Mouse (Mus musculus): ENCODE results near the gene Olfr1350. TPM values are rescaled to one million over a fixed set of nuclear protein-coding genes. Genes with fewer than 3 reads are reported as not detected.
"Not testable (repeated sequence)": the region's sequence is repeated elsewhere in the genome, so short reads cannot be mapped to it uniquely, and the experiment has no call there.

Olfr1350 gene
- not detected in 2 replicates for polyA plus RNA-seq (2014; fragmentation: Nextera tagmentation; extraction: Ambion mirVana)

- no peak within 1 kb of the TSS for H3K4me2 ChIP-seq (replicated peaks; ENCODE audit: low read depth, low read length)
- no peaks in the 10 kb centered on the region for H3K27me3 ChIP-seq (ENCODE audit: control insufficient read depth, insufficient read depth, low read length)
- H3K9me3 ChIP-seq (ENCODE audit: control insufficient read depth, low read depth, low read length): no peaks in the 10 kb centered on the region
- H3K27ac ChIP-seq (ENCODE audit: low read length): no peak within 1 kb of the TSS
- no peak within 1 kb of the TSS for H3K4me3 ChIP-seq (ENCODE audit: low read depth, low read length)
- no peak for ATAC-seq (ENCODE audit: insufficient number of reproducible peaks, insufficient read depth, low FRiP score, low read depth)
- H3K36me3 ChIP-seq (ENCODE audit: control insufficient read depth, insufficient read depth, low read length): no peaks in the 10 kb centered on the region
- H3K9ac ChIP-seq (replicated peaks; ENCODE audit: low read depth, low read length): no peak within 1 kb of the TSS
- H3K4me1 ChIP-seq (ENCODE audit: control insufficient read depth, insufficient read depth, low read length): no peaks in the 10 kb centered on the region
These were observed at the start of gene Olfr1350 for GRCm38 (mm10) chr7:6564541-6564940. Gene Olfr1350 (plus strand): TSS chr7:6564841.

GRCm38 (mm10) chr7:6521666-6522065, 43.0 kb upstream of the Olfr1350 start:
- no peaks in the 10 kb centered on the region for H3K36me3 ChIP-seq (ENCODE audit: control insufficient read depth, insufficient read depth, low read length)
- H3K4me1 ChIP-seq (ENCODE audit: control insufficient read depth, insufficient read depth, low read length): no peaks in the 10 kb centered on the region
- H3K27ac ChIP-seq (ENCODE audit: low read length): no peak overlapping the region
- H3K4me3 ChIP-seq (ENCODE audit: low read depth, low read length): no peak overlapping the region
- H3K9ac ChIP-seq (replicated peaks; ENCODE audit: low read depth, low read length): no peak overlapping the region
- H3K9me3 ChIP-seq (ENCODE audit: control insufficient read depth, low read depth, low read length): no peaks in the 10 kb centered on the region
- no peak overlapping the region for H3K4me2 ChIP-seq (replicated peaks; ENCODE audit: low read depth, low read length)
- WGBS: 39% methylated on average over 1 of the region's 1 CpGs
- H3K27me3 ChIP-seq (ENCODE audit: control insufficient read depth, insufficient read depth, low read length): no peaks in the 10 kb centered on the region
- ATAC-seq (ENCODE audit: insufficient number of reproducible peaks, insufficient read depth, low FRiP score, low read depth): no peak

GRCm38 (mm10) chr7:6522850-6523249, 41.8 kb upstream of the Olfr1350 start, which contains the start of gene Olfr1349:
Gene Olfr1349 (minus strand): TSS chr7:6522950.
- no peaks in the 10 kb centered on the region for H3K9me3 ChIP-seq (ENCODE audit: control insufficient read depth, low read depth, low read length)
- H3K27me3 ChIP-seq (ENCODE audit: control insufficient read depth, insufficient read depth, low read length): no peaks in the 10 kb centered on the region
- no peak within 1 kb of the TSS for H3K27ac ChIP-seq (ENCODE audit: low read length)
- no peak within 1 kb of the TSS for H3K4me2 ChIP-seq (replicated peaks; ENCODE audit: low read depth, low read length)
- no peaks in the 10 kb centered on the region for H3K36me3 ChIP-seq (ENCODE audit: control insufficient read depth, insufficient read depth, low read length)
- no peak within 1 kb of the TSS for H3K4me3 ChIP-seq (ENCODE audit: low read depth, low read length)
- 77% methylated on average over 5 of the region's 5 CpGs for WGBS
- no peak within 1 kb of the TSS for H3K9ac ChIP-seq (replicated peaks; ENCODE audit: low read depth, low read length)
- H3K4me1 ChIP-seq (ENCODE audit: control insufficient read depth, insufficient read depth, low read length): no peaks in the 10 kb centered on the region
- no peak for ATAC-seq (ENCODE audit: insufficient number of reproducible peaks, insufficient read depth, low FRiP score, low read depth)

- 69% methylated on average over 3 of the region's 3 CpGs for whole genome bisulfite sequencing
- no peaks in the 10 kb centered on the region for H3K4me1 ChIP-seq (ENCODE audit: control insufficient read depth, insufficient read depth, low read length)
- H3K9me3 ChIP-seq (ENCODE audit: control insufficient read depth, low read depth, low read length): no peaks in the 10 kb centered on the region
- no peak overlapping the region for H3K4me2 ChIP-seq (replicated peaks; ENCODE audit: low read depth, low read length)
- no peak overlapping the region for H3K27ac ChIP-seq (ENCODE audit: low read length)
- no peaks in the 10 kb centered on the region for H3K27me3 ChIP-seq (ENCODE audit: control insufficient read depth, insufficient read depth, low read length)
- H3K36me3 ChIP-seq (ENCODE audit: control insufficient read depth, insufficient read depth, low read length): no peaks in the 10 kb centered on the region
- no peak overlapping the region for H3K9ac ChIP-seq (replicated peaks; ENCODE audit: low read depth, low read length)
- no peak overlapping the region for H3K4me3 ChIP-seq (ENCODE audit: low read depth, low read length)
- no peak for ATAC-seq (ENCODE audit: insufficient number of reproducible peaks, insufficient read depth, low FRiP score, low read depth)
These were observed 39.6 kb upstream of the Olfr1350 start for GRCm38 (mm10) chr7:6525001-6525400.

- Histone ChIP-seq H3K9ac (replicated peaks; ENCODE audit: low read depth, low read length) (no peak overlapping the region), H3K9me3 (ENCODE audit: control insufficient read depth, low read depth, low read length) (no peaks in the 10 kb centered on the region), H3K27ac (ENCODE audit: low read length) (no peak overlapping the region), H3K4me3 (ENCODE audit: low read depth, low read length) (no peak overlapping the region), H3K4me1 (ENCODE audit: control insufficient read depth, insufficient read depth, low read length) (no peaks in the 10 kb centered on the region), H3K27me3 (ENCODE audit: control insufficient read depth, insufficient read depth, low read length) (no peaks in the 10 kb centered on the region), H3K36me3 (ENCODE audit: control insufficient read depth, insufficient read depth, low read length) (no peaks in the 10 kb centered on the region), H3K4me2 (replicated peaks; ENCODE audit: low read depth, low read length) (no peak overlapping the region)
- no peak for ATAC-seq (ENCODE audit: insufficient number of reproducible peaks, insufficient read depth, low FRiP score, low read depth)
- WGBS: 63% methylated on average over 5 of the region's 5 CpGs
These were observed 38.5 kb upstream of the Olfr1350 start for GRCm38 (mm10) chr7:6526141-6526540.

- ATAC-seq (ENCODE audit: insufficient number of reproducible peaks, insufficient read depth, low FRiP score, low read depth): no peak
- Histone ChIP-seq H3K9me3 (ENCODE audit: control insufficient read depth, low read depth, low read length) (no peaks in the 10 kb centered on the region), H3K4me3 (ENCODE audit: low read depth, low read length) (no peak overlapping the region), H3K4me2 (replicated peaks; ENCODE audit: low read depth, low read length) (no peak overlapping the region), H3K27me3 (ENCODE audit: control insufficient read depth, insufficient read depth, low read length) (no peaks in the 10 kb centered on the region), H3K27ac (ENCODE audit: low read length) (no peak overlapping the region), H3K9ac (replicated peaks; ENCODE audit: low read depth, low read length) (no peak overlapping the region), H3K36me3 (ENCODE audit: control insufficient read depth, insufficient read depth, low read length) (no peaks in the 10 kb centered on the region), H3K4me1 (ENCODE audit: control insufficient read depth, insufficient read depth, low read length) (no peaks in the 10 kb centered on the region)
- 54% methylated on average over 8 of the region's 8 CpGs for WGBS
These were observed 21.6 kb downstream of the Olfr1350 start for GRCm38 (mm10) chr7:6586096-6586759.

- not testable (repeated sequence) for H3K9me3 ChIP-seq (ENCODE audit: control insufficient read depth, low read depth, low read length); H3K27ac ChIP-seq (ENCODE audit: low read length); H3K4me1 ChIP-seq (ENCODE audit: control insufficient read depth, insufficient read depth, low read length); H3K4me2 ChIP-seq (replicated peaks; ENCODE audit: low read depth, low read length); H3K27me3 ChIP-seq (ENCODE audit: control insufficient read depth, insufficient read depth, low read length); H3K9ac ChIP-seq (replicated peaks; ENCODE audit: low read depth, low read length); ATAC-seq (ENCODE audit: insufficient number of reproducible peaks, insufficient read depth, low FRiP score, low read depth); H3K4me3 ChIP-seq (ENCODE audit: low read depth, low read length); H3K36me3 ChIP-seq (ENCODE audit: control insufficient read depth, insufficient read depth, low read length)
- WGBS: 84% methylated on average over 13 of the region's 13 CpGs
These were observed 24.1 kb downstream of the Olfr1350 start for GRCm38 (mm10) chr7:6588766-6589165.

- Histone ChIP-seq H3K27me3 (ENCODE audit: control insufficient read depth, insufficient read depth, low read length) (no peaks in the 10 kb centered on the region), H3K36me3 (ENCODE audit: control insufficient read depth, insufficient read depth, low read length) (no peaks in the 10 kb centered on the region), H3K4me2 (replicated peaks; ENCODE audit: low read depth, low read length) (no peak overlapping the region), H3K9me3 (ENCODE audit: control insufficient read depth, low read depth, low read length) (no peaks in the 10 kb centered on the region), H3K9ac (replicated peaks; ENCODE audit: low read depth, low read length) (no peak overlapping the region), H3K27ac (ENCODE audit: low read length) (no peak overlapping the region), H3K4me3 (ENCODE audit: low read depth, low read length) (no peak overlapping the region), H3K4me1 (ENCODE audit: control insufficient read depth, insufficient read depth, low read length) (no peaks in the 10 kb centered on the region)
- ATAC-seq (ENCODE audit: insufficient number of reproducible peaks, insufficient read depth, low FRiP score, low read depth): no peak
- WGBS: 83% methylated on average over 9 of the region's 9 CpGs
These were observed 38.7 kb downstream of the Olfr1350 start for GRCm38 (mm10) chr7:6603331-6603730.

Measured in stomach, embryonic 14.5 days (tissue).